Mouse (Mus musculus) adrenal gland, adult 2 months (tissue): Measurements from ENCODE around the gene Stub1. TPM values are rescaled to one million over a fixed set of nuclear protein-coding genes. Genes with fewer than 3 reads are reported as not detected.

Source experiments
- DNase-seq: peaks from one replicate; pipeline ENCODE4 v3.0.0; 2021
- polyA plus RNA-seq: library from polyadenylated mRNA; depleted of rRNA; stranded (reverse); fragments of >200 nt; gene quantifications from 2 replicates; pipeline ENCODE4 v1.2.3, GENCODE M21; 2012
- total RNA-seq, 2 experiments: library from RNA; stranded (reverse); gene quantifications; 2 replicates each; pipeline ENCODE4 v1.2.3; 2021

Stub1 gene
- total and polyA plus RNA-seq, 3 experiments = 149 to 236 (median 184) TPM

DNA sequence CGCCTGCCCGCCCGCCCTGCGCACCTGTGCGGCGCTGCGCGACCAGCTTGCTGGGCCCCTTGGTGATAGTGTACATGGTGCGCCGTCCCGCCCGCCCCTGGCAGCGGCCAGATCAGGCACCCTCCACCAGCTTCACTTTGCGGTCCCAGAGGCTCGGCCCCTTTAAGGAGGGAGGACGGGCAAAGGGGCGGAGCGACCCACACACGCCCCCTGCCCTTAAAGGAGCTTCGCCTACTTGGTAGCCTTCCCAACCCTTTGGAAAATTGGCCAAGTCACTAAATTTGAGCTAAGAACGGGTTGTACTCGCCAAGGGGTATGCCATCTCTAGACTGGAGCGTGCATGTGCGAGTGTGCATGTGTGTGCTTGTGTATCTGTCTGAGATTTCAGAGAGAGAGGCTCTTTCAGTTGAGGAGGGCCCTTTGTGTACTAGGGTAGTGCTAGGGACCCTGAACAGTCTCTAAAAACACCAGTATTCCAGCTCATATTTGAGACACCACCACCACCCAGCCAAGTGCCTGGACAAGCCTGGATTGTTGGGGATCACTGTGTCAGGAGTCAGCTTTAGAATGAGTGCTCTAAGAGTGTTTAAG, 35.5 kb upstream of the Stub1 start, which contains the start of gene Mcrip2:
TSS of gene Mcrip2 (minus strand) at position 164 of the 591 bp plus-strand sequence.
- peak; percentile 95 for DNase-seq

GRCm38 (mm10) chr17:25867836-25868600, 34.8 kb upstream of the Stub1 start:
- DNase-seq = peak; percentile 92

DNA sequence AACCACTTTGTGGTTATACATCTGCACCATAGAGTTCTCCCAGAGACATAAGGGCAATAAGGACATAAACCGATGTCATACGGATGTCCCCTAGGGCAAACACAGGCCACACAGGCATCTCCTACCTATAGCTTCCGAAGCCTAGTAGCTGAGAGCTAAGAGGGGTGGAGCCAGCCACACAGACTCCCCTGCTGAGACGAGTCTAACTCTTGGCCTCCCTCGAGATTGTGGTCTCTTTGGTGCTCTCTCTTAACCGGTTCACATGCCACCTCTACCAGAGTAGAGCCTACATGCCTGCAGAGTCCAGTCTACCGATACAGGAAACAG, 34.3 kb upstream of the Stub1 start:
- DNase-seq = no peak

- DNase-seq = peak; percentile 47
Observed at GRCm38 (mm10) chr17:25866172-25866571, 33.0 kb upstream of the Stub1 start.

DNA sequence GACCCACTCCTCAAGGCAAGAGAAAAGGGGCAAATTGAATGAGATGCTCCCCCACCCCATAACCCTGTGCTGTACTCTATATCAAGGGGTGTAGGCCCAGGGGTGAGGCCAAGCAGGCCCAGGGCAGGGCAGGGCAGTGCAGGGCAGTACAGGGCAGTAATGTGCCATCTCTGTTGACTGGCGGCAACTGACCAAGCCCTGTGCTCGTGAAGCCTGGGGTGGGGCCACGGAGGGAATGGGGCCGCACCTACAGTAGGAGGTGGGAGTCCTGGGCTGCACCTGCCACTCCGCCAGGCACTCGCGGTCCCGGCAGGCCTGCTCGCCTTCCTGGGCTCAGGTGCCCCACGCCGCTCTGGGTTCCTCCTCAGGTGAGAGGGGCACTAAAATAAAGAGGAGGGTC, 32.1 kb upstream of the Stub1 start:
- no peak for DNase-seq

DNA sequence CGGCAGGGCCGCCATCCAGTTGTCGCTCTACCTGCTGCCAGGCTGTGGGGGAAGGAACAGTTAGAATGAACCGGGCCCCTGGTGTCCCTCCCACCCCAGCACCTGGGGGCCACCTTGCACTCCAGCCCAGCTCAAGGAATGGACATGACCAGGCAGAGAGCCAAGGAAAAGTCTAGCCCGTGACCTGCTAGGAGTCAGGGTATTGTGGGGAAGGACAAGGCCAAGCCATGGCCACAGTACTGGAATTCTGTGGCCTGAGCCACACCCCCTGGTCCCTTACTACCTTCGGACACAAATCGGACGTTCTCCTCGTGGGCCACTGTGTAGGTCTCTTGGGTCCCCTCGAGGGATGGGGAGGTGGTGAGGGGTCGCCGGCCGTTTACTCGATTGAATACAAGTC, 31.1 kb upstream of the Stub1 start:
- peak; percentile 64 for DNase-seq

DNA sequence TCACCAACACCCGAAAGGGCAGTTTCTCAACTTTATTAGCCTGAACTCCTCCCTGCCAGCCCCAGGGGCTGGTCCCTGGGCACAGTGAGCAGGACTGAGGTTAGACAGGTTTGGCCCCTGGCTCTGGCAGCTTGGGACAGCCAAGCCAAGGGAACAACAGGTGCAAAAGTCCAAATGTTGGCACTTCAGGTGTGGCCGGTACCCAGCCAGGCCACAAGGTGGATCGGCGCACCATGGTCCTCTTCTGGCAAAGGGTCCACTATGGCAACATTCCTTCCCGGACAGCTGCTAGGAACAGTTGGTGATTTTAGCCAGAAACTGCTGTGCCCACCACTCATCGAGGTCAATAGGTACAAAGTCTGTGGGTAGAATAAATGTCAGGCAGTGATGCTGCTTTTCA, 30.5 kb upstream of the Stub1 start:
- DNase-seq = no peak

GRCm38 (mm10) chr17:25861704-25862612, 28.8 kb upstream of the Stub1 start:
- no peak for DNase-seq

DNA sequence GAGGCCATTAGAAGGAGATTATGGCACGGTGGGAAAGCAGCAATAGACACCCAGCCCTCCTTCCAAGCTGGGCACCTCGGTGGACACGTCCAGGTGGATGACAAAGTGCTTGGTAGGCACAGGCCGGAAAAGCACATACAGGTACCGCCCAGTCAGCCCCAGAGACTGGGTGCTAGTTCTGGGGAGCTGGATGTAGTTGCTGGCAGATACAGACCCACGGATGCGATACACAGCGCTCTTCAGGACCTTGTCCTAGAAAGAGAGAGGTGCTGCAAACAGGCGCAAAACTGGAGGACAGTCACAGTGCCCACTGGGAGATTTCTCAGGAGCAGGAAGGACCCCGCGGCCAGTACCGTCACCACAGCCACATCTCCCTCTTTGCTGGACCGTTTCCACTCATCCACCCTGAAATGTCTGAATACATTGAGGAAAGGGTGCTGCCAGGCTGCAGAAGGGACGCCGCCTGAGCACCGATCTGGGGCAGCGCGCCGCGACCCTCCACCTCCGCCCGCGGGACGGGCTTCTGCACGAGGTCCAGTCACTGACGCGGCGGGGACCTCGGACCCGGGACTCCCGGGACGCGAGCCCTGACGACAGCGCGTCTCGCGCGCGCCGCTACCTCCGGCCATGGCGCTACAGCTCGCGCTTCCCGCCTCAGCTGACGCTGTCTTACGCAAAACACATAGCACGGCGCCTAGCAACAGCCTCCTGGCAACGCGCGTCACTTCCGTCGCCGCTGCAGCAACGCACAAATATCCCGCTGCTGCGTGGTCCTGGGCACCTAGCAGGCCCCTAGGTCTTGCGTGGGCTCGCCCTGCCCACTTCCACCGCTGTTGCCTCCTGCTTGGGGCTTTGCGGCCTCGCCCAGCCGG, 27.9 kb upstream of the Stub1 start, which contains the start of gene Wdr90:
TSS of gene Wdr90 (minus strand) at position 670 of the 872 bp plus-strand sequence.
- peak; percentile 95 for DNase-seq

DNA sequence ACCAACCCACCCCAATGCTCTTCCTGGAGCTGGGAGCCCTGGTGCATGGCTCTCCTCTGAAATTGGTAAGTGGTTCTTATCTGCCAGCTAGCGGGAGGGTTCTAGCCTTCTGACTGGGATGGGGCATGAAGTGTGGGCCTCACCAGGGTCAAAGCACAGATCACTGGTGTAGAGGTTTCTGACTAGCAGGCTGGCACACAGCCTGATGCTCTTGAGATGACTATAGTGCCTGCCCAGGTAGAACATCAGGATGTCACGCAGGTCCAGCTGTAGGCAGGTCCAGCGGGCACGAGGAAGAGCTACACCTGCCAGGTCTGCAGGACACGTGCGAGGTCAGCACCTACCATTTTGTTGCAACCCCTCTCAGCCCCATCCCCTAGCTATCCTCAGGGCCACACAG, 27.0 kb upstream of the Stub1 start:
- no peak for DNase-seq

DNA sequence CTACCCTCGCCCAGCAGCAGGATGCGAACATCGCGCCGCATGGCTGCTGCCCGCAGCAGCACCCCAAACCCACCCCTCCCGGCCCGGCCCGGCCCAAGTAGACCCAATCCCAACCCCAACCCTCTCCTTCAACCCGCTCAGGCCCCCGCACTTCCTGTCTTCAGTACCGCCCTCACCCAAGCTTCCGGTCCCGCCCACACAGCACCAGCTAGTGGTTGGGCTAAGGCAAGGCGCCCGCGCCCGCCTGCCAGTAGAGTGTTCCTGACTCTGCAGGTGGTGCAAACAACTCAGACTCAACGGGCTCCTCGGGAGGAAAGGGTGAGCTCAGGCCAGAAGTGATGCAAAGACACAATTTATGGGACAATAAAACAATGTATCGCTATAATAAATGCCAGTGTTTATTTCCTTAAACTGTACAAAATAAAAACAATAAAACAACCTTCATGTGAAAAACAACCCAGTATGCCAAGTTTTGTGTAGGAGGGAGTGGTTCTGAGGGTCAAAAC, 11.2 kb upstream of the Stub1 start, which contains the start of gene Rhot2:
TSS of gene Rhot2 (minus strand) at position 456 of the 506 bp plus-strand sequence.
- DNase-seq = peak; percentile 97

DNA sequence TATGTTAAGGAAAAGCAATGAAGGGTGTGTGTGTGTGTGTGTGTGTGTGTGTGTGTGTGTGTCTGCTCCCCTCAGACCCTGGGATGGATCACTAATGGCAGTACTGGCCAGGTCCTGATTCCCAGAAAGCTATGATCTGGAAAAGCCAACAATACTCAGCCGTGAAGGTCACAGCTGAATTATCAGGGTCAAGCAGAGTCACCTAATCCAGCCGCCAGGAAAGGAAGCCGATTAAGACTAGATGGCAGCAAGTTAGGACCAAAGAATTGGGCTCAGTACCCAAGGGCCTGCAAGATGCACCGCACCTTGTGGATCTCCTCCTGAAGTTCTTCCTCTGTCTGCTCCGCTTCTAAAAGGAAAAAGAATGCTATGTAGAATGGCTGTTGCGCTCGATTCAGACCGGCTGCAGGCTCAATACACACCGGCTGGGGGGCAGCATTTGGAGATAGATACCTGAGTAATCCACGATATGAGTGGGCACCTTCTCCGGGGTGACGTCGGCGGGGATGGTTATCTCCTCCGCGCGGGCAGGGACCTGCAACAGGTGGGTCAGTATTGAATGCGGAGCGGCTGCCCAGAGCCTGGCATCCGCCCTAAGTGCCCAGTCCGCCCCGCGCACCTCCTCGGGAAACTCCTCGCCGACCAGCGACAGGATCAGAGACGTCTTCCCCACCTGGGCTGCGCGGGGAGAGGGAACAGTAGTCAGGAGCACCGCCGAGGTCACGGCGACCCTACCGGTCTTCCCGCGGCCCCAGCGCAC, 10.6 kb upstream of the Stub1 start:
- DNase-seq = peak; percentile 55

GRCm38 (mm10) chr17:25843122-25843521, 9.9 kb upstream of the Stub1 start:
- DNase-seq = no peak

DNA sequence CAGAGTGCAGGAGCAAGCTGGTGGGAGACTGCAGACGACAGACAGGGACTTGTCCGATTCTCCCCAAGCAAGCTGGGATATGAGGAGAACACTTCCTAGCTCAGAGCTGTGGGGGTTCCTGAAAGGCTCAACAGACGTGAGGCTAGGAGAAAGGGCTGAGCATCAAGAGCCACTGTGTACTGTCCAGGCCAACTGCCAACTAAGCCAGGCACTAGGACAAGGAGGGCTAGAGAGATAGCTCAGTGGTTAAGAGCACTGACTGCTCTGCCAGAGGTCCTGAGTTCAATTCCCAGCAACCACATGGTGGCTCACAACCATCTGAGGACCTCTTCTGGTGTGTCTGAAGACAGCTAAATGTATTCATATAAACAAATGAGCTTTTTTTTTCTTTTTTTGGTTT, 9.3 kb upstream of the Stub1 start:
- DNase-seq = no peak

GRCm38 (mm10) chr17:25841117-25841880, 8.1 kb upstream of the Stub1 start, which contains the start of gene Gm20683:
Gene Gm20683, minus strand, starts transcription at chr17:25841763.
- DNase-seq = no peak

DNA sequence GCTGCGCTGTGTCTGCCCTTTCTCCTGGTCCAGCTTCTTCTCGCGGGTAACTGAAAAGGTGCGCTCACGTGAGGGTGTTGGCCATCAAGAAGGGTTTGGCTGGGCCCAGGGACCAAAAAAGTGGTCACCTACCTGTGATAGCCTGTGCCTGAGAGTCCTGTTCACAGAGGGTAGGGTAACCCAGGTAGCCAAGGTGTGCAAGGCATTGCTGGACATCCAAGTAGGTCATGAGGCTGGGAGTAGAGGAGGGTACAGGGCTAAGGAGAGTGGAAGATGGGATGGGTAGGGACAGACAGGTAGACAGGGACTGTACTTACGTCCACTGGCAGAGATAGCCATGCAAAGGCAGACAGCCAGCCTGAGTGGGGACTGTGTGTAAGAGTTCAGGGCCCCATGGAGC, 7.3 kb upstream of the Stub1 start:
- no peak for DNase-seq

DNA sequence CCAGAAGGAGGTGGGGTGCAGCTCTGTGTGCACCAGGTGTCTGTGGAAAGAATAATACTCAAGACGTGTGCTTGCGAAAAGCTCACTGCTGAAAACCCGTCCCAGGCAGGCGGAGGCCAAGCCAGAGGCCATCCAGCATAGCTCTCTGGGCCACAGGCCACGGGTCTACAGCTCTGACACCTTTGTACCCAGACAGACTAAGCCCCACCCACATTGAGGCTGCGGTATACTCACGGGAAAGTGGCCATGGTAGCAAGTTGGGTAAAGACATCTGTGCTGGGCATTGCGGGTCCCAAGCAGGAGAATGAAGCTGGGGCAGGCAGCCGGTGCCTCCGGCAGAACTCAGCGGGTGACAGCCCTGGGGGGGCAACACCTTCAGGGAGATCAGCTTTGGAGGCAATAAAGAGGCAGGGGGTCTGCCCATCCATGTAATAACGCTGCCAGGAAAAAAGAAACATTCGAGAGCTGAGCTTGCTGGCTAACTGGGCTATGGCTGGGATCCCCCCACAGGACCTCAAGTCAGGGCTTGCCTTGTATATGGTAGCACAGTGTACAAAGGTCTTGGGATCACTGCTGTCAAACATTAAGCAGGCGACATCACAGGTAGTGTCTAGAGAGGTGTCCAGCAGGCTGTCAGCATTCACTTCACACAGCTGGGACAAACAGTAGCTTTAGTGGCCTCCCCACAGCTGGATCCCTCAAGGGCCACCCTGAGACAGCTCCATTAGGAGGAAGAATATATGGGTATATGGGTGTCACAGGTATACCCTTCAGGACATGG, 6.4 kb upstream of the Stub1 start:
- no peak for DNase-seq

GRCm38 (mm10) chr17:25838904-25839303, 5.7 kb upstream of the Stub1 start:
- DNase-seq = no peak

GRCm38 (mm10) chr17:25837533-25837932, 4.3 kb upstream of the Stub1 start:
- DNase-seq = no peak
